Mouse (Mus musculus): ENCODE data around the gene Kcna1.

Gene Kcna1

GRCm38 (mm10) chr6:126599201-126599995 lies 46.8 kb downstream of the Kcna1 start:
- no peak for DNase-seq (ENCODE audit: inconsistent age in 2 of 2, low spot score in 1 of 2)

- no peak for DNase-seq (ENCODE audit: inconsistent age in 2 of 2, low spot score in 1 of 2)
These were observed 48.4 kb downstream of the Kcna1 start for GRCm38 (mm10) chr6:126597741-126598140.

GRCm38 (mm10) chr6:126595805-126596629 lies 50.2 kb downstream of the Kcna1 start:
- DNase-seq (ENCODE audit: inconsistent age in 2 of 2, low spot score in 1 of 2): peak in 1 of 2 experiments; percentile 20

- DNase-seq (ENCODE audit: inconsistent age in 2 of 2, low spot score in 1 of 2): no peak
These were observed 51.1 kb downstream of the Kcna1 start for GRCm38 (mm10) chr6:126595130-126595529.

GRCm38 (mm10) chr6:126594365-126594764 lies 51.8 kb downstream of the Kcna1 start:
- no peak for DNase-seq (ENCODE audit: inconsistent age in 2 of 2, low spot score in 1 of 2)

- DNase-seq (ENCODE audit: inconsistent age in 2 of 2, low spot score in 1 of 2): no peak
These were observed 52.8 kb downstream of the Kcna1 start for GRCm38 (mm10) chr6:126593336-126593735.

Measured in adrenal gland, adult (tissue).